Mouse (Mus musculus) erythroblast, embryonic 14.5 days (primary cell): ENCODE results near the gene Cntn1. TPM values are rescaled to one million over a fixed set of nuclear protein-coding genes. Genes with fewer than 3 reads are reported as not detected.
"Not testable (repeated sequence)": the region's sequence is repeated elsewhere in the genome, so short reads cannot be mapped to it uniquely, and the experiment has no call there.

Experiments used
- H3K27me3 ChIP-seq: 2 replicates; pipeline ENCODE4 v1.6.1; 2012; ENCODE audit warnings: inconsistent platforms; ENCODE audit not compliant: control insufficient read depth
- H3K36me3 ChIP-seq: 2 replicates; pipeline ENCODE4 v1.6.1; 2012; ENCODE audit warnings: mild to moderate bottlenecking, inconsistent platforms; ENCODE audit not compliant: control insufficient read depth
- H3K4me1 ChIP-seq: 2 replicates; pipeline ENCODE4 v1.6.1; 2012; ENCODE audit warnings: inconsistent platforms; ENCODE audit not compliant: control insufficient read depth
- H3K4me3 ChIP-seq: replicated peaks from 2 replicates; pipeline ENCODE3; 2012; ENCODE audit warnings: moderate library complexity, mild to moderate bottlenecking, inconsistent platforms
- H3K9me3 ChIP-seq: 2 replicates; pipeline ENCODE4 v1.6.1; 2012; ENCODE audit warnings: low read length, inconsistent platforms, mixed read lengths; ENCODE audit not compliant: control insufficient read depth
- GATA1 ChIP-seq: IDR thresholded peaks from 2 replicates; pipeline ENCODE4 v1.6.1; 2012; ENCODE audit warnings: low read length, inconsistent platforms, mixed read lengths
- TAL1 ChIP-seq: IDR thresholded peaks from 3 replicates; pipeline ENCODE4 v1.6.1; 2012; ENCODE audit warnings: low read length, inconsistent platforms, mixed read lengths
- polyA plus RNA-seq: library from polyadenylated mRNA; stranded (reverse); fragments of >175 nt; gene quantifications from 2 replicates; pipeline ENCODE4 v1.2.3, GENCODE M21; 2012

Gene Cntn1
- polyA plus RNA-seq, 1 experiment: not detected

DNA sequence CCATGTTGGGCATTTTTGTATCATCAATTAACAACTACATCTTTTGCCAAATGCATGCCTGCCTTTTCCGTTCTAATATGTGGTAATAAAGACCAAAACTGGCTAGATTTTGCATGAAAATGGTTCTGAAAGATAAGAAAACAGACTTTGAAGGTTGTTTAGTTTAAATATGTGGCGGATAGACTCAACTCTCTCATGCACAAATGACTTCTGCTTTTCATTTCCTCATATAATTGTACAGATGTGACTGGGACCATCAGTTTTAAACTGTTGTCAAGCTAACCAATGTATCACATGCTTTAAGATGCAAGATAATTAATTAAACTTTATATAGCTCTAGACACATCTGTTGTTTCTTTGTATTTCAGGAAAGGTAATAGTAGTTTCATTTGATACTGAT, 290.5 kb downstream of the Cntn1 start:
- Histone ChIP-seq H3K27me3 (no peaks in the 10 kb centered on the region), H3K4me3 (no peak overlapping the region), H3K9me3 (peaks cover 2% of the 10 kb centered on the region), H3K4me1 (peaks cover 23% of the 10 kb centered on the region), H3K36me3 (no peaks in the 10 kb centered on the region)
- TF ChIP-seq TAL1 (no peak), GATA1 (no peak)

DNA sequence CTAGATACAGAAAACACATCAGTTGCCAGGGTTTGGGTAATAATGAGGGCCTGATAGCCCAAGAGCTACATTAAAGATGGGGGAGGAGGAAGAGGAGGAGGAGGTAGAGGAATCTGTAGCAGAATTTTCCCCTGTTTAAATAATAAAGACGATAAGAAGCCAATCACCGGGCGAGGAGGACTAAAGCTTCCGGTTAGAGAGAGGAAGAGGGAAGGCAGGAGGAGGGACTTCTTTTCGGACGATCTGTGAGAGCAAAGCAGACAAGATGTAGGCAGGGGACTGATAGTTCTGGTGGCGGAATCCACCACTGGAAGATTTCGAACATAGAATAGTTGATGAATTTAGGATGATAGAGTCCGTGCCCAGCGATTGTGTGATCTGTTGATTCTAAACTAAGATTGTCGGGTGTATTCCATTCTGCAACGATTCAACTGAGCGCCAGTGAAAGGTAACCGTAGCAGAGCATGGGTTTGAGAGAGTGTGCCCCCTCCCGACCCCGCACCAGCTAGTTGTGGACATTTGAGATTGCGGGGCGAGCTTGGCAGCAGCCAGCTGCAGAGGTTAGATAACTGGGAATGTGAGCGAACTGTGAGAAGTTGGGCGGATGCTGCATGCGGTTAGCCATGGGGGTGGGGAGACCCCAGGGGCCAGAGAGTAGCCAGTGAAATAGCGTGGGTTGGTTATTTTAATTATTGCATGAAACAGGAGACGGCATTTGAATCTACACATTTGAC, 293.3 kb downstream of the Cntn1 start:
- peaks cover 2% of the 10 kb centered on the region for H3K9me3 ChIP-seq
- TF ChIP-seq TAL1 (peak; percentile 74), GATA1 (peak; percentile 20; the same call in 1 of the 2 replicates)
- H3K4me1 ChIP-seq: peaks cover 28% of the 10 kb centered on the region
- H3K27me3 ChIP-seq: no peaks in the 10 kb centered on the region
- peak overlapping the region; percentile 59 for H3K4me3 ChIP-seq
- H3K36me3 ChIP-seq: no peaks in the 10 kb centered on the region

DNA sequence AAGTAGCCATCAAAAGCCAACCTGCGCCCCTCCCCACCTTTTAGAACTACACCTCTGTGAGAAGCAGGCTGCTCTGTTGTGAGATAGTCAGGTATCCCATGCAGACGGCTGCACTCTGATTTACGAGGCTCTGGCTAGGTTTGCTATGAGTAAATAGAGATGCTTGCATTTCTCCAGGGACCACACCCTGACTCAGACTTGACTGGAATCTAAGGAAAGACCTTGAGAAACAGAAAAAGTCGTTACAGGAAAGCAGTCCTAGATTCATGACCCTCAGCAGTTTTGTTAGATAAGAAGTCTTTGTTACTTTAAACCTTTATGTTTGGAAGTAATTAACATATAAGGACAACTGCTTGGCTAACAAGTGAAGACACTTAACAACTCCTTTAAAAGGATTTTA, 296.5 kb downstream of the Cntn1 start:
- Histone ChIP-seq H3K4me1 (peaks cover 28% of the 10 kb centered on the region), H3K9me3 (peaks cover 2% of the 10 kb centered on the region), H3K36me3 (no peaks in the 10 kb centered on the region), H3K4me3 (no peak overlapping the region), H3K27me3 (no peaks in the 10 kb centered on the region)
- no peak for TF ChIP-seq TAL1
- no peak for TF ChIP-seq GATA1

DNA sequence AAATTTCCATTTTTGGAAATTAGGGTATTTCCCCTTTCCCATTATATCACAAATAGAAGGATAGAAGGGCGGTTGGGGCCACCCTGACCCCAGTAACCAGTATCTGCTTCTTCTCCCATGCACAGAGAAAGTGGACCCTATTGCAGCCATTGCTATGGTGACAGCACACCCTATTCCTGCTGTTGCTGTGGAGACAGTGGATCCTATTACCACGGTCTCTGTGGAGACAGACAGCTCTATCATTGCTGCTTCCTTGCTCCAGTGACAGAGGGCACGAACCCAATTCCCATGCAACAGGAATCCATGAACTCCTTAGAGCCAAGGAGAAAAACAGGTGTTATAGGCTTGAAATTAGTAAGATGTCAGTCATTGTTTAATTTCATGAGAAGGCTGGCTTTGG, 296.9 kb downstream of the Cntn1 start:
- no peaks in the 10 kb centered on the region for H3K27me3 ChIP-seq
- peaks cover 2% of the 10 kb centered on the region for H3K9me3 ChIP-seq
- H3K4me3 ChIP-seq: no peak overlapping the region
- H3K4me1 ChIP-seq: peaks cover 28% of the 10 kb centered on the region
- no peaks in the 10 kb centered on the region for H3K36me3 ChIP-seq
- no peak for TF ChIP-seq TAL1
- no peak for TF ChIP-seq GATA1

DNA sequence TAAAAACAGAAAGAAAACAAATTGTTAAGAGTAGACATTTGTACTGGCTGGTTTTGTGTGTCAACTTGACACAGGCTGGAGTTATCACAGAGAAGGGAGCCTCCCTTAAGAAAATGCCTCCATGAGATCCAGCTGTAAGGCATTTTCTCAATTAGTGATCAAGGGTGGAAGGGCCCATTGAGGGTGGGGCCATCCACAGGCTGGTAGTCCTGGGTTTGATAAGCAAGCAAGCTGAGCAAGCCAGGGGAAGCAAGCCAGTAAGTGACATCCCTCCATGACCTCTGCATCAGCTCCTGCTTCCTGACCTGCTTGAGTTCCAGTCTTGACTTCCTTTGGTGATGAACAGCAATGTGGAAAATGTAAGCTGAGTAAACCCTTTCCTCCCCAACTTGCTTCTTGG, 297.5 kb downstream of the Cntn1 start:
- H3K4me3 ChIP-seq, H3K9me3 ChIP-seq, H3K36me3 ChIP-seq, H3K27me3 ChIP-seq: not testable (repeated sequence)
- H3K4me1 ChIP-seq: peaks cover 28% of the 10 kb centered on the region

DNA sequence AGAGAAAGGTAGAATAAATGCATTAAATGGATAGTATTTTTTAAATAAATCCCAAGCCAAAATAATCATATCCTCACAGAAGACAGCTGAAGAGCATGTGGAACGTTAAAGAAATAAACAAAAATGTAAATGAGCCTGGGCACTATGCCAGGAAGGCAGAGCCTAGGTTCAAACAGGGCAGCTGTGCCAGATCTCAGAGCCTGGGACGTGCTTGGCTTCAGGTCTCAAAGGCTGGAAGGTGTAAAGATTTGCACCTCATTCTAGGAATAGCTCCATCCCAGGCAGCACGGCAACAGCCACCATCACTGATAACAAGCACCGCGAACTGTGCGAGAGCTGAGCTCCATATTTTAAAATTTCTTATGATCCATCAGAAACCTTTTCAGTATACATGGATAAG, 313.2 kb downstream of the Cntn1 start:
- no peaks in the 10 kb centered on the region for H3K36me3 ChIP-seq
- peaks cover 2% of the 10 kb centered on the region; the same call in 1 of the 2 replicates for H3K9me3 ChIP-seq
- no peaks in the 10 kb centered on the region for H3K27me3 ChIP-seq
- H3K4me1 ChIP-seq: no peaks in the 10 kb centered on the region
- H3K4me3 ChIP-seq: no peak overlapping the region
- no peak for TF ChIP-seq GATA1
- TF ChIP-seq TAL1: no peak

DNA sequence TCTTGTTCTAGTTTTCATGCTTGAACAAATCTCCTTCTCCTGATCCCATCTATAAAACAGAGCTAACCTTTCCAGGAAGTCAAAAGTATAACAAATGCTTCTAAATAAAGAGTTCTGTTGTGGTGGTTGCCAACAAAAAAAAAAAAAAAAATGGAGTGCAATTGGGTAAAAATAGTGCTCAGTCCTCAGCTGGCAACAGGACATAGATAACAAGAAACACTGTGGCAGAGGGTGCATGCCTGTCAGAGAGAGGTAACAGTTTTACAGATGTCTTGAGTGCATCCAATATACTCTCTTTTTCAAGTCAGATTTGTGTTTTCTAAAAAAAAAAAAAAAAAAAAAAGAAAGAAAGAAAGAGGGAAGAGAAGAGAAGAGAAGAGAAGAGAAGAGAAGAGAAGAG, 313.6 kb downstream of the Cntn1 start:
- H3K27me3 ChIP-seq: no peaks in the 10 kb centered on the region
- H3K4me3 ChIP-seq: no peak overlapping the region
- TF ChIP-seq GATA1 (no peak), TAL1 (no peak)
- no peaks in the 10 kb centered on the region for H3K36me3 ChIP-seq
- H3K4me1 ChIP-seq: no peaks in the 10 kb centered on the region
- peaks cover 1% of the 10 kb centered on the region; the same call in 1 of the 2 replicates for H3K9me3 ChIP-seq

Other genes with a start within 250 kb of the Cntn1 start
- gene Smgc, start 212.9 kb upstream of the Cntn1 start, polyA plus RNA-seq: not detected in 2 replicates